Mouse (Mus musculus) gastrocnemius, adult 18-20 months (tissue): ENCODE measurements around the gene Cdrt4. TPM values are rescaled to one million over a fixed set of nuclear protein-coding genes. Genes with fewer than 3 reads are reported as not detected.
A peak's percentile ranks its signal among the peaks of the same experiment; 100 is the strongest.

Experiments
- DNase-seq: peaks from one replicate; pipeline ENCODE4 v3.0.0; 2021; ENCODE audit warnings: low spot score
- total RNA-seq, 2 experiments: library from RNA; stranded (reverse); gene quantifications; 2 replicates each; pipeline ENCODE4 v1.2.3; 2021

Cdrt4 gene
- total RNA-seq, 2 experiments from 2014 or later = not detected

- no peak for DNase-seq
These were observed 44.9 kb downstream of the Cdrt4 start for GRCm38 (mm10) chr11:62995755-62996521.

GRCm38 (mm10) chr11:62996522-62996898 lies 45.5 kb downstream of the Cdrt4 start:
- no peak for DNase-seq

GRCm38 (mm10) chr11:62997039-62997717 lies 46.2 kb downstream of the Cdrt4 start:
- no peak for DNase-seq

GRCm38 (mm10) chr11:62997718-62998281 lies 46.8 kb downstream of the Cdrt4 start:
- DNase-seq = peak; percentile 82

GRCm38 (mm10) chr11:63000126-63000525 lies 49.1 kb downstream of the Cdrt4 start:
- DNase-seq = no peak

- no peak for DNase-seq
These were observed 53.6 kb downstream of the Cdrt4 start for GRCm38 (mm10) chr11:63004617-63005016.

- no peak for DNase-seq
These were observed 56.4 kb downstream of the Cdrt4 start for GRCm38 (mm10) chr11:63007376-63007775.

GRCm38 (mm10) chr11:63008004-63008403 lies 57.0 kb downstream of the Cdrt4 start:
- peak; percentile 68 for DNase-seq

GRCm38 (mm10) chr11:63009761-63010160 lies 58.8 kb downstream of the Cdrt4 start:
- no peak for DNase-seq

GRCm38 (mm10) chr11:63017327-63018082 lies 66.5 kb downstream of the Cdrt4 start:
- no peak for DNase-seq

GRCm38 (mm10) chr11:63018083-63018622 lies 67.2 kb downstream of the Cdrt4 start:
- DNase-seq = no peak

- no peak for DNase-seq
These were observed 69.6 kb downstream of the Cdrt4 start for GRCm38 (mm10) chr11:63020633-63021032.

GRCm38 (mm10) chr11:63021141-63021806 lies 70.3 kb downstream of the Cdrt4 start:
- DNase-seq = no peak

GRCm38 (mm10) chr11:63023461-63023860 lies 72.5 kb downstream of the Cdrt4 start:
- DNase-seq = peak; percentile 68

GRCm38 (mm10) chr11:63024136-63024535 lies 73.1 kb downstream of the Cdrt4 start:
- no peak for DNase-seq

GRCm38 (mm10) chr11:63025476-63025875 lies 74.5 kb downstream of the Cdrt4 start:
- DNase-seq = no peak

- peak; percentile 88 for DNase-seq
These were observed 75.7 kb downstream of the Cdrt4 start for GRCm38 (mm10) chr11:63026651-63027141.

GRCm38 (mm10) chr11:63028131-63028530 lies 77.1 kb downstream of the Cdrt4 start:
- DNase-seq = no peak

GRCm38 (mm10) chr11:63029148-63029714 lies 78.2 kb downstream of the Cdrt4 start:
- DNase-seq = no peak

- DNase-seq = peak; percentile 43
These were observed 78.7 kb downstream of the Cdrt4 start for GRCm38 (mm10) chr11:63029721-63030120.
